ENCODE assay signal across 9 mouse cellular contexts in genomic region chr1:91405406-91406169, GRCm38 (mm10). TPM values are rescaled to one million over a fixed set of nuclear protein-coding genes. Genes with fewer than 3 reads are reported as not detected.
DNase-seq lines count a peak whose midpoint lies in the region; ATAC-seq lines count a peak whose summit lies in the region.
"Had no signal": no experiment of that assay in that cellular context is flagged by ENCODE, and none has a peak within 500 bp of the region (broad histone marks: within the 10 kb centered on the region; RNA-seq: fewer than 3 reads in every experiment).

No protein-coding gene starts in this region.

- H3K27ac ChIP-seq in hindbrain, embryonic 15.5 days (replicated peaks) = no peak overlapping the region
- no peak overlapping the region for H3K27ac ChIP-seq in hindbrain, embryonic 13.5 days

- 54% methylated on average over 23 of the region's 23 CpGs for WGBS in hindbrain, embryonic 15.5 days
- 57% methylated on average over 23 of the region's 23 CpGs for WGBS in hindbrain, embryonic 13.5 days

- 0 out of 2 replicates have a peak overlapping the region, but pooled peaks have one; percentile 13 for H3K4me2 ChIP-seq in hindbrain, embryonic 15.5 days
- H3K4me2 ChIP-seq in hindbrain, embryonic 13.5 days = no peak overlapping the region

- H3K9me3 ChIP-seq in hindbrain, embryonic 15.5 days = no peaks in the 10 kb centered on the region
- no peaks in the 10 kb centered on the region for H3K9me3 ChIP-seq in hindbrain, embryonic 13.5 days

- no peaks in the 10 kb centered on the region for H3K27me3 ChIP-seq in hindbrain, embryonic 15.5 days
- H3K27me3 ChIP-seq in hindbrain, embryonic 13.5 days = 0 out of 2 replicates have a peak, but pooled peaks cover 7% of the 10 kb centered on the region

- DNase-seq in CD4-positive, CD25-positive, alpha-beta regulatory T cell, adult 2 months (ENCODE audit: low read depth, low spot score) = peak; percentile 15
- DNase-seq in cerebellum, adult 18-20 months = peak; percentile 86
- DNase-seq in urinary bladder, postnatal 10 days (ENCODE audit: low spot score) = no peak
- no peak for DNase-seq in layer of hippocampus, adult 9-11 months
- DNase-seq in kidney, postnatal 4 days = no peak
- DNase-seq: thymus, adult 18-20 months had no signal

- H3K4me3 ChIP-seq in hindbrain, embryonic 15.5 days = no peak overlapping the region
- H3K4me3 ChIP-seq in hindbrain, embryonic 13.5 days = no peak overlapping the region

- ATAC-seq in hindbrain, embryonic 15.5 days (ENCODE audit: low FRiP score, low read depth) = no peak
- no peak for ATAC-seq in hindbrain, embryonic 13.5 days (ENCODE audit: low FRiP score)
- ATAC-seq in inflammation-experienced regulatory T-cells, adult 6 months = peak; percentile 66

- H3K36me3 ChIP-seq in hindbrain, embryonic 15.5 days = no peaks in the 10 kb centered on the region
- 0 out of 2 replicates have a peak, but pooled peaks cover 1% of the 10 kb centered on the region for H3K36me3 ChIP-seq in hindbrain, embryonic 13.5 days

- no peaks in the 10 kb centered on the region for H3K4me1 ChIP-seq in hindbrain, embryonic 15.5 days (replicated peaks)
- 0 out of 2 replicates have a peak, but pooled peaks cover under 1% of the 10 kb centered on the region for H3K4me1 ChIP-seq in hindbrain, embryonic 13.5 days (replicated peaks)

- H3K9ac ChIP-seq in hindbrain, embryonic 15.5 days = no peak overlapping the region
- no peak overlapping the region for H3K9ac ChIP-seq in hindbrain, embryonic 13.5 days

RNA-seq across cellular contexts. Expression of gene Ilkap, which starts 7.0 kb away (rescaled TPM):
- 145 and 147 TPM in 2 replicates for polyA plus RNA-seq in hindbrain, embryonic 15.5 days (2015; fragmentation: Nextera tagmentation; extraction: Ambion mirVana)
- 144 and 147 TPM in 2 replicates for polyA plus RNA-seq in hindbrain, embryonic 13.5 days (2015; fragmentation: Nextera tagmentation; extraction: Ambion mirVana)
- polyA plus RNA-seq in inflammation-experienced regulatory T-cells, adult 6 months (2017; shearing (Covaris generic)) = 10 to 100 TPM; 30.1 to 46.9 (median 37.7) TPM

RNA-seq across cellular contexts. Expression of gene Hes6, which starts 8.2 kb away (rescaled TPM):
- polyA plus RNA-seq in hindbrain, embryonic 15.5 days (2015; fragmentation: Nextera tagmentation; extraction: Ambion mirVana) = 172 and 212 TPM in 2 replicates
- 207 and 235 TPM in 2 replicates for polyA plus RNA-seq in hindbrain, embryonic 13.5 days (2015; fragmentation: Nextera tagmentation; extraction: Ambion mirVana)
- polyA plus RNA-seq in inflammation-experienced regulatory T-cells, adult 6 months (2017; shearing (Covaris generic)) = 10 to 100 TPM; 11.0 to 13.3 (median 11.4) TPM

RNA-seq across cellular contexts. Expression of gene Erfe, which starts 39.4 kb away (rescaled TPM):
- polyA plus RNA-seq in hindbrain, embryonic 15.5 days (2015; fragmentation: Nextera tagmentation; extraction: Ambion mirVana) = 0.33 and 0.54 TPM in 2 replicates
- polyA plus RNA-seq in hindbrain, embryonic 13.5 days (2015; fragmentation: Nextera tagmentation; extraction: Ambion mirVana) = 0.22 and 0.45 TPM in 2 replicates
- polyA plus RNA-seq in inflammation-experienced regulatory T-cells, adult 6 months (2017; shearing (Covaris generic)) = not detected

RNA-seq across cellular contexts. Expression of gene Per2, which starts 53.5 kb away (rescaled TPM):
- polyA plus RNA-seq in hindbrain, embryonic 15.5 days (2015; fragmentation: Nextera tagmentation; extraction: Ambion mirVana) = 6.0 and 6.1 TPM in 2 replicates
- polyA plus RNA-seq in hindbrain, embryonic 13.5 days (2015; fragmentation: Nextera tagmentation; extraction: Ambion mirVana) = 4.3 and 4.6 TPM in 2 replicates
- 1 to 10 TPM in 2 of 3 experiments, under 1 TPM in 1; 0.69 to 1.6 (median 1.2) TPM for polyA plus RNA-seq in inflammation-experienced regulatory T-cells, adult 6 months (2017; shearing (Covaris generic))

RNA-seq across cellular contexts. Expression of gene Klhl30, which starts 54.8 kb away (rescaled TPM):
- polyA plus RNA-seq in hindbrain, embryonic 15.5 days (2015; fragmentation: Nextera tagmentation; extraction: Ambion mirVana) = 0.09 and 0.13 TPM in 2 replicates
- polyA plus RNA-seq in hindbrain, embryonic 13.5 days (2015; fragmentation: Nextera tagmentation; extraction: Ambion mirVana) = 0.16 and 0.21 TPM in 2 replicates
- polyA plus RNA-seq in inflammation-experienced regulatory T-cells, adult 6 months (2017; shearing (Covaris generic)) = not detected

Comparison
In these comparisons a context has a peak if more than half of its experiments do, and no peak if none do; other contexts are left out.
1. DNase-seq: peak in CD4-positive, CD25-positive, alpha-beta regulatory T cell, adult 2 months (single experiment) and cerebellum, adult 18-20 months (2 of 2); none in urinary bladder, postnatal 10 days (single experiment), layer of hippocampus, adult 9-11 months (single experiment) and kidney, postnatal 4 days (0 of 2).
2. RNA of gene Hes6, which starts 8.2 kb away (polyA plus RNA-seq): 207 to 235 TPM in hindbrain, embryonic 13.5 days and 172 to 212 TPM in hindbrain, embryonic 15.5 days; 11.0 to 13.3 TPM in inflammation-experienced regulatory T-cells, adult 6 months; every median in the first group is over 10 times any median in the second.